Mouse (Mus musculus) gastrocnemius, adult 18-20 months (tissue): ENCODE data around the gene Mcoln3. TPM values are rescaled to one million over a fixed set of nuclear protein-coding genes. Genes with fewer than 3 reads are reported as not detected.
A peak's percentile ranks its signal among the peaks of the same experiment; 100 is the strongest.

ENCODE experiments used
- DNase-seq: peaks from one replicate; pipeline ENCODE4 v3.0.0; 2021; ENCODE audit warnings: low spot score
- long read RNA-seq, 2 experiments: library from polyadenylated mRNA; stranded (forward); transcript quantifications; one replicate each; pipeline ENCODE4 v2.0.0; 2021
- total RNA-seq, 2 experiments: library from RNA; stranded (reverse); gene quantifications; 2 replicates each; pipeline ENCODE4 v1.2.3; 2021

The Mcoln3 gene
- total RNA-seq = not detected
- long read RNA-seq, experiment 1 = 0 reads
- long read RNA-seq, experiment 2 = 0 reads

DNA sequence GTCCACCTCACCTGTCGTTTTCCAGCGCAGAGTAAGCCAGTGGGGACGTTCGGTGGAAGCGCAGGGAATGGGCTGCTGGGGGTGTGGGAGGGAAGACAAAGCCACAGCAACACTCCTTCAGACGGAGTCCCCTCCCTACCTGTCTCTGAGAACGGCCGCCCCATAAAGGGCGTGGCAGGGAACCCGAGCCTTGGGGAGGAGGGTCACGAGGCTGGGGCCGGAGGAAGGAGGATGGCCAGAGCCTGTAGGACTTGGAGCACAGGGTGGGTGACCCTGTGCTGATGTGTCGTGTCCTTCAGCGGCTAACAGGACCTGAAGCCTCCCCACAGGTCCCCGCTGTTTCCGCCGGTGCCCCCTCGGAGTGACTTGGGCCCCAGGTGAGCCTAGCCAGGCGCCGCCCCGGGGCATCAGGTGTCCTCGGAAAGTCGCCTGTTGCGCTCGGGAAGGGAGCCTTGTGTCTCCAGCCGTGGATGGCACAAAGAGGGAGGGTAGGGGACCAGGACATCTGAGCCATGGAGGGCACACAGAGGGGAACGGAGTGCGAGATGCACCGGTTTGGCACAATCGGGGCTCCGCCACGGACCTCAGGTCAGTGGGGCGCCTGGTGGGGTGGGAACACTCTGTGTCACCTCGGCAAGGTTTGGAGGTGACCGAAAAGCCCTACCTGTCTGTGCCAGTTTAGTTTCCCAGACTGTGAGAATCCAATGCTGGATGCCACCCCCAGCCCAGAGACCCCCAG is at the start of gene Mcoln3:
Mcoln3 (plus strand) TSS at position 193 of the 739 bp plus-strand sequence.
- DNase-seq = no peak

DNA sequence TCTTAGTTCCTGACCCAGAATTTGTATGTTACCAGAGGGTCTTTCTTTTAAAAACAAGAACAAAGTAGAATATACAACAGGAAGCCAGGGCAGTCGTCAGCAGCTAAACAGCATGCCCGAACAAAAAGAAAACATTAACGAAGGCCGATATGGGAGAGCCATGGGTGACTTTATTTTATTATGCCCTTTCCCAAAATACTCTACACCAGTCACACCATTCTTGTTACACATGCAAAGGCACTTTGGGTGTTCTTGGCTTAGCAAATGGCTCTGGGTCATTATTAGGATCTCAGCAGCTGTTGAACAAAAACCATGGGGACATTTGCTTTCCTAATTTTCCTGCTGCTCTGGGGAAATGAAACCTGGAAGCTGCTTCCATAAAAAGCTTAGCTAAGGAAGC is 48.0 kb upstream of the Mcoln3 start:
- DNase-seq = no peak

DNA sequence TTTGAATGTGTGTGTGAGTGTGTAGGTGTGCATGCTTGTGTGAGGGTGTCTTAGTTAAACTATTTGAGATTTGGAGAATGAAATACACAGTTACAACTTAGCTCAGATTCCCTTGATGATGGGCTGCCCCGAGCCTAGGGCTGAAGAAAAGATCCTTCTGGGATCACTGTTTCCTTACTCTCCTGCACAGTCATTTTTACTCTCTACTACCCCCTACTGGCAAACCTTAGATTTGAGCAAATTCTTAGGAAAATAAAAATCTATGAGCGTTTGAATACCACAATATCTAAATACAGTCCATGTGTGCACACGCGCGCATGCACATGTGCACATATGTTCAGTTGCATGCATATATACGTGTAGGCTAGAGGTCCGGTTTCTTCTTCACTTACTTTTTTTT is 44.5 kb upstream of the Mcoln3 start:
- peak; percentile 9 for DNase-seq

GRCm38 (mm10) chr3:146080241-146080640 is 37.0 kb upstream of the Mcoln3 start:
- no peak for DNase-seq

GRCm38 (mm10) chr3:146090988-146091657 is 26.1 kb upstream of the Mcoln3 start:
- DNase-seq = no peak

- no peak for DNase-seq
Measured at GRCm38 (mm10) chr3:146095066-146095465, 22.2 kb upstream of the Mcoln3 start.

GRCm38 (mm10) chr3:146096986-146097385 is 20.3 kb upstream of the Mcoln3 start:
- DNase-seq = no peak

DNA sequence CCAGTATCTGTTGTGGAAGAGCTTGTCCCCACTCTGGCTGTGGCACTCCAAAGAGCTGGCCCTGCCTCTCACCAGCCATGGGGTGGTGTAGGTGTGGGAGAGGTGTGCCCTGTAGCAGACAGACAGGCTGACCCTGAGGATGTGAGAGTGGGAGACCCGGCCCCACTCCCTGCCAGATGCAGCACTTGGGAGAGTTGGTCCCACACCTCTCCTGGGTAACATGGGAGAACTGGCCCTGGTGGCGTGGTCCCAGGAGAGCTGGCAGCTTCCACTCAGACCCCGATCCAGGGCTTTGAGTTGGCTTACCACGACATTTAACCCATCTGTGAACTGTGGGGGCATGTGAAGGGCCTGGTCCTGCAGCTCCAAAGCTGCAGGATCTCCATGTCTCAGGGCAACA is 19.4 kb upstream of the Mcoln3 start:
- DNase-seq = no peak

- DNase-seq = no peak
Measured at GRCm38 (mm10) chr3:146099925-146100324, 17.3 kb upstream of the Mcoln3 start.

GRCm38 (mm10) chr3:146102049-146102448 is 15.2 kb upstream of the Mcoln3 start:
- DNase-seq = no peak

GRCm38 (mm10) chr3:146107116-146107849 is 10.0 kb upstream of the Mcoln3 start:
- no peak for DNase-seq

DNA sequence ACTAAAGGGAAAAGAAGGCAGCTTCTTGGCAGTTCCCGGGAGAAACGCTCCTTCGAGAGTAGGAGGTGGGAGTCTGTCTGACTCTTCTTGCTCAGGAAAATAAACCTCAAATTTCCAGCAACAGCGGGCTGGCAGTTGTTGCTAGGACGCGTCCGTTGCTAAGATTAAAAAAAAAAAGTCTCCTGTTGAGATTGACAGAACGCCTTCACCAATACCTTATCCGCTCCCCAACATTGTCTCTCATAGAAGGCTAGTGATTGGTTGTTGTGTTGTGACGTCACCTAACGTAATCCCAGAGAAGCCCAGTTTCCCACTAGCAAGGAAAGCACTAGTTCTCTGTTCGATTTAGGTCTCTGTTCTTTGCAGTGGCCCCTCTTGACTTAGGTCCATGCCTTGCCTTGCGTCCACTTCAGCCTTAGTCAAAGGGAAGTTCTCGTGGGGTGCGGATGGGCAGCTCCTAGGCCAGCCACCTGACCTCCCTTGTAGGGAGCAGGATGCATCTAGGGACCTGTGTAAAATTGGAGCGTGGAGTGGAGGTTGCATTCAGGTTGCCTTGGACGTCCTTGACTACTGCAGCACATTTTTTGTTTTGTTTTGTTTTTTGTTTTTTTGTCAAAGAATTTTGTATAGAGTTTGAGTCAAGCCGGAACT is 9.2 kb upstream of the Mcoln3 start, which contains the start of gene Wdr63:
Wdr63 (minus strand) TSS at position 210 of the 651 bp plus-strand sequence.
- peak; percentile 45 for DNase-seq

DNA sequence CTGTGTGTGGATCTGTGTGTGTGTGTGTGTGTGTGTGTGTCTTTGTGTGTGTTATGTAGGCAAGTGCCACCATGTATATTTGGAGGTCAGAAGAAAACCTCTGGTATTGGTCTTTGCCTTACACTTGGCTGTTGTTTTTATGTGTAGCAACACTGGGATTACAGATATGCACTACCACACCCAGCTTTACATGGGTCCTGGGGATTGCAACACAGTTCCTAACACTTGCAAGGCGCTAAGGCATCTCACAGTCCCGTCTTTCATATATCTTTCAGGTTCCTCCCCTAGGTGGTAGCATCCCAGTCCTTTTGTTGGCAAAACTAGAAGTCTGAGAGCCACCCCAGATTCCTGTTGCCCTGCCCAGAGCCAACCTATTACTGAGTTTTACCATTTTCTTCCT is 8.3 kb upstream of the Mcoln3 start:
- no peak for DNase-seq

DNA sequence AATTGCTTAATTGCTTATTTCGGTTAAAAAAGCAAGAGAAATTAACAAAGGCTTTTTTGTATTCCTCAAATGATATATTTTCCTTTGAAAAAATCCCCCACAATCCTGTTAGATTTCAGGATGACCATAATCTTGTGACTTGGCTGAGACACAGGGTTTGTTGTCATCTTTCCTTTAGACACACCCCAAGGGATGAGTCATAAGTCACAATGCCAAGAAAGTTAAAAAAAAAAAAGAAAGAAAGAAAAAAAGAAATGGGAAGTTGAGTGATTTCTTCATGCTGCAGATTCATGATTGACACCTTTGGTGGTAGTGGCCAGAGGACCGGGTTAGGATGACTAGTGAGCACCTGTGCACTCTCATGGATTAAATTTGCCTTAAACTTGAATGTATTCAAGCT is 6.9 kb upstream of the Mcoln3 start:
- DNase-seq = peak; percentile 40

DNA sequence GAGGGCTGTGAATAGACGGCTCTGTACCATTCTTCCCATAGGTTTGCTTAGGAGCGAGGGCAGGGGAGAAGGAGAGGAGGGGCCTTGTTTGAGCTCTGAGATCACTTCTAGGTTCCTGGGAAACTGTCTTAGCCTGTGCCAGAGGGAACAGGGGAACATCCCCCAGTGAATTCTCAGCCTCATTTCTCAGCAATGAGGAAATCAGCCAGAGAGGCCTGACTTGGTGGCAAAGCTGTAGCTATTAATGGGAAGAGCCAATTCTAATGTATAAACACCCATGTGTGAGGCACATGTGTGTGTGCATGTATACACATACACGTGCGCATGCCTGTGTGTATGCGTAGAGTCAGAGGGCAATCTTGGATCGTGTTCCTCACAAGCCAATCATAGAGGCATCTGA is 6.3 kb upstream of the Mcoln3 start:
- peak; percentile 16 for DNase-seq

DNA sequence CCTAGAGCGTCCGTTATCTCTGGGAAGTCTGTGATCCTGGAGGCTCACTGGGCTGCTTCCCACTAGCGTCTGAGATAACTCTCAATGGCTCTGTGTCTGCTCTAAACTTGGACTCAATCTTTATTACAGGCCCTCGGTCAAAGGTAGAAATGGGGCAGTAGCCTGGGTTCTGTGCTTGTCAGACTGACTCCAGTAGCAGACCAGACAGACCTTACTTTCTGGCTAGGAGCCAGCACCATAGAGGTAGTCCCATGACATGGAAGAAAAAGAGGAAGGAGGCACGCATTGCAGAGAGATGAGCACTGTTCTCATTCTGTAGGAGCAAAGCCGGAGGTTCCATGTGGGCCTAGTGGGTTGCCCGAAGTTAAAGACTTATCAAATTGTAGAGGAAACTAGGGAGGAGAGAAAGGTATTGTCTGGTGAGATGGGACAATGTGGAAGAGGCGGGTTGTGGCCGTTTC is 777 bp downstream of the Mcoln3 start:
- DNase-seq = no peak

DNA sequence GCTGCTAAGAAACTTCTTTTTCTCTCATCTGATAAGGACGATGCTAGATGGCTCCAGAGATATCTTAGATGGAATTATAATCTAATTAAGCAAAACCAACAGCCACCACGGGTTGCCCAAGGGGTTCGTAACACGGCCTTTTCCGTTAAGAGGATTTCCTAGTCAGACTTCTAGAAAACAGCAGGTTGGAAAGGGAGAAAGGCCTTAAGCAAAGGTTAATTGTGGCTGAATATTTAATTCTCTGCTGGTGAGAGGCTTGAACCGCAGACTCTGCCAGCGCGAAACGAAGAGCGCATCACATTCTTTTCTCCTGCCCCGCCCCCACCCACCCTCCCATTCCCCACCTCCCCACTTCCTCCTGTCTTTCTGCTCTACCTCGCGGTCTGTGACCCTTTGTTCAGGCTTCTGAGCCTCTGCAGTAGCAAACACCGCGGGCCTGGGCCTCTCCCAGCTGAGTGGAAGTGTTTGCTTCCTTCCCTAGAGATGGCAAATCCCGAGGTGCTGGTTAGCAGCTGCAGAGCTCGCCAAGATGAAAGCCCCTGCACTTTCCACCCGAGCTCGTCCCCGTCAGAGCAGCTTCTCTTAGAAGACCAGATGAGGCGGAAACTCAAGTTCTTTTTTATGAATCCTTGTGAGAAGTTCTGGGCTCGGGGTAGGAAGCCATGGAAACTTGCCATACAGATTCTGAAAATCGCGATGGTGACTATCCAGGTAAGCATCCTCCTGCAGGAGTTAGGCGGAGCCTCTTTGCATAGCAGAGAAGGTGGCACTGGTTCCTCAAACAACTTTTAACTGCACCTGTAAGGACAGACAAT is 4.3 kb downstream of the Mcoln3 start:
- no peak for DNase-seq

DNA sequence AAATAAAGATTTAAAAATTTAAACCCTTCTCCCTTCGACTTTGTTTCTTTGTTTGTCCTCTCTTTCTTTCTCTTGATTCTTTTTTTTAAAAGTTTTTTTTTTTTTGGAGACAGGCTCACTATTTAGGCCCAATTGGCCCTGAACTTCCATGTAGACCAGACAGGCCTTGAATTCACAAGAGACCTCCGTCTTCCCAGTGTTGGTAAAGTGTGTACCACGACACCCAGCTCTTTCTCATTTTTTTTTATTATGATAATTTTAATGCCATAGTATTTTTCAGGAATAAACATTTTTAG is 4.8 kb downstream of the Mcoln3 start:
- no peak for DNase-seq

DNA sequence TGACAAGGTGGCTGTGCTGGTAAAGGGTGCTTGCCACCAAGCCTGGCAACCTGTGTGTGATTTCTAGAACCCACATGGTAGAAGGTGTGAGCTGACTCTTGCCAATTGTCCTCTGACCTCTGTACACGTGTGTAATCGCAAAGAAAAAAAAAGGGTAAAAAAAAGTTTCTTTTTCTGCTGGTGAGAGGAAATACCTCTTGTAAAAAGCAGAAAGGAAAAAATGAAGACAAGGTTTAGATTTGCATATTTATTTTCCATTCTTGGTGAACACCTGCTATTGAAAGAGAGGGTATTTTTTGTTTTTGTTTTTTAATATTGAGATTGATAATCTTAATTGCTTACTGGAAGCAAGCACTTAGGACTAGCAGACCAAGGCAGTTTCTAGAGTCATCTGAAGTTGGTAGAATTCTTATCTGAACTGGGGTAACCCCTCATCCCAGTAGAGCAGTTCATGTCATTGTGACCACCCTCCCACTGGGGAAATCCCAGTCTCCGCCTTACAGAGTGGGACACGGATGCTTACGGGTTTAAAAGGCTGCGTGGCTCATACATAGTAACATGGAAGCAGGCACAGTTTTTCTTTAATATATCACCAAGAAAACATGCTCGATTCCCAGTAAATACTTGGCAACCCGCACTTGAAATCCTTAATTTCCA is 5.7 kb downstream of the Mcoln3 start:
- DNase-seq = no peak

DNA sequence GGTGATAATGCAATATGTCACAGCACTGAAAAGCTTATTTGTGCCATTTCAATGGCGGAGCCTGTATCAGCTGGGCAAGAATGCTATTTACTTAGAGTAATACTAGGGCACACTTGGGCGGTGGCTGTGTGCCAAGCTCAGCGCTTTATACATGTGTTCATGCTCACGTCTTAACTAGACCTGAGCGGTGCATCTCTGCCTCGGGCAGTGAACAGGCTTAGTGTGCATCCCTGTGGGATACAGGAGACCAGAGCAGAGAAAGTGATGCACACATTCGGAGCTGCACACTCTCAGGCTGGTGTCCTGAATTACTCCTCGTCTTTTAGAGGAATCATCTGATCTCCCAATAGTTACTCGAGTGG is 6.2 kb downstream of the Mcoln3 start:
- DNase-seq = no peak

DNA sequence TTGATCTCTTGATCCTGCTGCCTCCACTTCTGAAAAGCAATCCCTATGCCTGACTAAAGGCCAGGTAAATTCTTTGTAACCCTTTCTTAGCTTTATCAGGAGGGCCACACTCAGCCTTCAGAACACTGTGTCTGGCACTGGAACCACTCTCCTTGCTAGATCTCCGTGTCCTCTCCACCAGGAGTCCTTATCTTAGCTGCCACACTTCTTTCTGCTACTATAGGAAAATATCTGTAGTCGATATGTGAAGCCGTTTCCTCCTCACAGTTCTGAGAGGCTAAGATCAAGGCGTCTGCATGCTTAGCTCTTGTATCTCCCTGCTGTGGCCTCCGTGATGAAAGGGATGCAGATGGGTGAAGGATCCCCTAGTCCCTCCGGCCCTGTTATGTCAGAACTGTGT is 10.0 kb downstream of the Mcoln3 start:
- no peak for DNase-seq
